Mouse (Mus musculus) MEL (cell line): ENCODE measurements around the gene Dram1. TPM values are rescaled to one million over a fixed set of nuclear protein-coding genes. Genes with fewer than 3 reads are reported as not detected.

Experiments
- DNase-seq: peaks from one replicate; pipeline ENCODE4 v3.0.0; 2011; ENCODE audit warnings: low read depth, low spot score
- H3K27ac ChIP-seq: 2 replicates; pipeline ENCODE4 v1.5.1; 2012; ENCODE audit warnings: low read depth, mild to moderate bottlenecking, control low read depth, low read length, moderate library complexity; ENCODE audit not compliant: control insufficient read depth
- H3K27me3 ChIP-seq, 2 experiments: fragments of 150-350 bp in 1 of 2; sonication (generic) in 1 of 2; 2 replicates each; pipeline ENCODE4 v1.6.1; 2012; ENCODE audit warnings: low read length in 2 of 2, mild to moderate bottlenecking in 2 of 2, improper control_type of control experiment in 1 of 2, moderate library complexity in 1 of 2; ENCODE audit not compliant: insufficient read depth in 2 of 2, control insufficient read depth in 1 of 2
- H3K36me3 ChIP-seq, 2 experiments: 2 replicates each; pipeline ENCODE4 v1.6.1; 2012 to 2014; ENCODE audit warnings: low read length in 2 of 2, improper control_type of control experiment in 1 of 2, inconsistent platforms in 1 of 2, mild to moderate bottlenecking in 1 of 2; ENCODE audit not compliant: insufficient read depth in 2 of 2, control insufficient read depth in 1 of 2
- H3K4me1 ChIP-seq, 2 experiments: fragments of 150-350 bp in 1 of 2; sonication (generic) in 1 of 2; 2 replicates each; pipeline ENCODE4 v1.6.1; 2012; ENCODE audit warnings: low read length in 2 of 2, improper control_type of control experiment in 1 of 2, mild to moderate bottlenecking in 1 of 2; ENCODE audit not compliant: insufficient read depth in 2 of 2, control insufficient read depth in 1 of 2
- H3K4me3 ChIP-seq, 2 experiments: fragments of 150-350 bp in 1 of 2; sonication (generic) in 1 of 2; 2 replicates each; pipeline ENCODE4 v1.5.1; 2012; ENCODE audit warnings: low read depth in 2 of 2, low read length in 2 of 2, mild to moderate bottlenecking in 2 of 2, moderate library complexity in 2 of 2, control low read depth in 1 of 2, improper control_type of control experiment in 1 of 2; ENCODE audit not compliant: control insufficient read depth in 1 of 2, insufficient read depth in 1 of 2
- H3K79me2 ChIP-seq: 2 replicates; pipeline ENCODE4 v1.6.1; 2012; ENCODE audit warnings: mild to moderate bottlenecking, low read length, moderate library complexity; ENCODE audit not compliant: control insufficient read depth, poor library complexity, insufficient read depth
- H3K9ac ChIP-seq: 2 replicates; pipeline ENCODE4 v1.6.1; 2012; ENCODE audit warnings: low read depth, mild to moderate bottlenecking, control low read depth, low read length, moderate library complexity; ENCODE audit not compliant: control insufficient read depth, poor library complexity, severe bottlenecking
- H3K9me3 ChIP-seq: fragments of 150-350 bp; sonication (generic); replicated peaks from 2 replicates; pipeline ENCODE4 v1.6.1; 2012; ENCODE audit warnings: mild to moderate bottlenecking, low read length, improper control_type of control experiment, moderate library complexity; ENCODE audit not compliant: insufficient read depth
- BHLHE40 ChIP-seq: IDR thresholded peaks from 2 replicates; pipeline ENCODE4 v1.6.1; 2012; ENCODE audit warnings: low read depth, mild to moderate bottlenecking, inconsistent platforms, low read length, improper control_type of control experiment, borderline replicate concordance
- CHD1 ChIP-seq: IDR thresholded peaks from 2 replicates; pipeline ENCODE4 v1.6.1; 2012; ENCODE audit warnings: low read depth, mild to moderate bottlenecking, inconsistent platforms, low read length, improper control_type of control experiment
- CHD2 ChIP-seq: IDR thresholded peaks from 2 replicates; pipeline ENCODE4 v1.6.1; 2011; ENCODE audit warnings: low read length, improper control_type of control experiment
- CTCF ChIP-seq, 3 experiments: IDR thresholded peaks in 2 of 3; conservative IDR thresholded peaks in 1 of 3; 2 replicates each; pipeline ENCODE4 v1.5.1; 2011 to 2012; ENCODE audit warnings: low read length in 3 of 3, low read depth in 2 of 3, mild to moderate bottlenecking in 2 of 3, improper control_type of control experiment in 1 of 3, inconsistent platforms in 1 of 3, mixed read lengths in 1 of 3, moderate library complexity in 1 of 3; ENCODE audit not compliant: control insufficient read depth in 1 of 3, insufficient read depth in 1 of 3, poor library complexity in 1 of 3, severe bottlenecking in 1 of 3
- ELF1 ChIP-seq: IDR thresholded peaks from 2 replicates; pipeline ENCODE4 v1.6.1; 2014; ENCODE audit warnings: low read depth, mild to moderate bottlenecking, inconsistent platforms, low read length, improper control_type of control experiment, moderate library complexity
- EP300 ChIP-seq, 2 experiments: IDR thresholded peaks; 2 replicates each; pipeline ENCODE4 v1.6.1; 2011; ENCODE audit warnings: improper control_type of control experiment in 2 of 2, low read length in 2 of 2, low read depth in 1 of 2, mild to moderate bottlenecking in 1 of 2
- GATA1 ChIP-seq: IDR thresholded peaks from 2 replicates; pipeline ENCODE4 v1.6.1; 2011; ENCODE audit warnings: low read depth, low read length, improper control_type of control experiment
- JUND ChIP-seq: IDR thresholded peaks from 2 replicates; pipeline ENCODE4 v1.6.1; 2011; ENCODE audit warnings: low read depth, mild to moderate bottlenecking, improper control_type of control experiment, low read length
- KAT2A ChIP-seq: conservative IDR thresholded peaks from 2 replicates; pipeline ENCODE4 v1.6.1; 2012; ENCODE audit warnings: low read depth, low read length, improper control_type of control experiment, inconsistent platforms
- MAX ChIP-seq: IDR thresholded peaks from 2 replicates; pipeline ENCODE4 v1.6.1; 2011; ENCODE audit warnings: low read length, improper control_type of control experiment
- MAZ ChIP-seq: IDR thresholded peaks from 2 replicates; pipeline ENCODE4 v1.6.1; 2012; ENCODE audit warnings: low read depth, mild to moderate bottlenecking, inconsistent platforms, low read length, improper control_type of control experiment
- MXI1 ChIP-seq: IDR thresholded peaks from 2 replicates; pipeline ENCODE4 v1.6.1; 2011; ENCODE audit warnings: mild to moderate bottlenecking, low read depth, low read length, improper control_type of control experiment
- MYC ChIP-seq: IDR thresholded peaks from 2 replicates; pipeline ENCODE4 v1.6.1; 2011; ENCODE audit warnings: low read depth, mild to moderate bottlenecking, low read length, improper control_type of control experiment, moderate library complexity
- NELFE ChIP-seq: IDR thresholded peaks from 2 replicates; pipeline ENCODE4 v1.6.1; 2011; ENCODE audit warnings: low read depth, low read length, improper control_type of control experiment
- POLR2AphosphoS2 ChIP-seq: IDR thresholded peaks from 2 replicates; pipeline ENCODE4 v1.6.1; 2011; ENCODE audit warnings: low read length, improper control_type of control experiment
- POLR2AphosphoS5 ChIP-seq: IDR thresholded peaks from 2 replicates; pipeline ENCODE4 v1.6.1; 2012; ENCODE audit warnings: low read depth, borderline replicate concordance, mild to moderate bottlenecking, inconsistent platforms, low read length, moderate library complexity, mixed read lengths
- RAD21 ChIP-seq: IDR thresholded peaks from 2 replicates; pipeline ENCODE4 v1.6.1; 2011; ENCODE audit warnings: mild to moderate bottlenecking, low read depth, low read length, improper control_type of control experiment
- SMC3 ChIP-seq: IDR thresholded peaks from 2 replicates; pipeline ENCODE4 v1.6.1; 2011; ENCODE audit warnings: low read depth, low read length, improper control_type of control experiment
- UBTF ChIP-seq: IDR thresholded peaks from 2 replicates; pipeline ENCODE4 v1.6.1; 2012; ENCODE audit warnings: low read depth, mild to moderate bottlenecking, inconsistent platforms, low read length, improper control_type of control experiment, moderate library complexity, borderline replicate concordance; ENCODE audit not compliant: insufficient read depth
- USF1 ChIP-seq: IDR thresholded peaks from 2 replicates; pipeline ENCODE4 v1.6.1; 2014; ENCODE audit warnings: low read depth, mild to moderate bottlenecking, inconsistent platforms, low read length, improper control_type of control experiment, moderate library complexity
- ZC3H11A ChIP-seq: IDR thresholded peaks from 2 replicates; pipeline ENCODE4 v1.6.1; 2012; ENCODE audit warnings: low read depth, mild to moderate bottlenecking, inconsistent platforms, low read length, improper control_type of control experiment
- ZKSCAN1 ChIP-seq: IDR thresholded peaks from 2 replicates; pipeline ENCODE4 v1.6.1; 2012; ENCODE audit warnings: low read depth, mild to moderate bottlenecking, inconsistent platforms, low read length, improper control_type of control experiment, moderate library complexity
- ZMIZ1 ChIP-seq: IDR thresholded peaks from 2 replicates; pipeline ENCODE4 v1.6.1; 2012; ENCODE audit warnings: low read depth, mild to moderate bottlenecking, inconsistent platforms, low read length, improper control_type of control experiment, moderate library complexity
- polyA plus RNA-seq, 2 experiments: library from polyadenylated mRNA; stranded (reverse) in 1 of 2; unstranded in 1 of 2; fragments of >175 nt in 1 of 2; fragments of >200 nt in 1 of 2; gene quantifications; 2 replicates each; pipeline versions ENCODE4 v1.2.1 to v1.2.4; 2012; ENCODE audit warnings: low replicate concordance in 2 of 2, low read depth in 1 of 2; ENCODE audit not compliant: insufficient read length in 2 of 2, insufficient read depth in 1 of 2, missing spikeins in 1 of 2
- total RNA-seq: library from RNA; depleted of rRNA; stranded (reverse); fragments of 300-350 nt; gene quantifications from 2 replicates; pipeline ENCODE4 v1.2.3, GENCODE M21; 2012

Gene Dram1
- total and polyA plus RNA-seq, 3 experiments: 0.17 TPM; not detected in 2

DNA sequence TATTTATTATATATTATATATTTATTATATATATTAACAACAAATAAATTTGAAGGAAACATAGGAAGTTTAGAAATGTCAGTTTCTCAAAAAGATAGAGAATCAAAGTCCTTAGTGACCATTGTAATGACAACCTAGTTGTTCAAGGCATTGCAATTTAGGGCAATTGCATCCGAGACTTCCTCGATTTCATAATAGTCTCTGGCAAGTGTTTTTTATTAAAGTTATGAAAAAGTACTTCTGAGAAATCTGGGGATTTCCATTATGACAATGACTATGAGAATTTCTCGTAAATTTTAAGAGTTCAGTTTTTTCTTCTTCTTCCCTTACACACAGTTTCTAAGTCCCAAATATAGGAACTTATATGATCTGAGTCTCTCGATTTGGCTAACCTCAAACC is 6.4 kb downstream of the Dram1 start:
- H3K4me1 ChIP-seq: peaks cover 0 to 3% of the 10 kb centered on the region in 2 experiments; a peak in 1 of 4 replicates
- H3K9ac ChIP-seq: no peak overlapping the region
- peaks cover 0 to 6% of the 10 kb centered on the region in 2 experiments; a peak in 2 of 4 replicates for H3K36me3 ChIP-seq
- H3K79me2 ChIP-seq: no peaks in the 10 kb centered on the region
- H3K27me3 ChIP-seq: no peaks in the 10 kb centered on the region
- no peak for DNase-seq
- no peaks in the 10 kb centered on the region for H3K9me3 ChIP-seq
- H3K4me3 ChIP-seq: no peak overlapping the region
- H3K27ac ChIP-seq: no peak overlapping the region
- no peak for TF ChIP-seq MYC

- no peak overlapping the region for H3K27ac ChIP-seq
- H3K9me3 ChIP-seq: no peaks in the 10 kb centered on the region
- peak; percentile 60 to 79 (median 67) for TF ChIP-seq CTCF (IDR thresholded peaks at IDR 0.05 in 2 of 3, conservative IDR thresholded peaks at IDR 0.05 in 1 of 3; ENCODE audit: control insufficient read depth in 1 of 3, insufficient read depth in 1 of 3, low read depth in 2 of 3, low read length in 3 of 3, poor library complexity in 1 of 3, severe bottlenecking in 1 of 3)
- no peak for TF ChIP-seq POLR2AphosphoS2
- TF ChIP-seq USF1: no peak
- peak; percentile 31; the same call in 1 of the 2 replicates for TF ChIP-seq SMC3
- TF ChIP-seq RAD21: no peak
- TF ChIP-seq KAT2A: no peak
- TF ChIP-seq ZC3H11A: no peak
- no peaks in the 10 kb centered on the region for H3K79me2 ChIP-seq
- no peaks in the 10 kb centered on the region; a peak in 1 of 4 replicates for H3K4me1 ChIP-seq
- H3K9ac ChIP-seq: no peak overlapping the region
- peaks cover 0 to 2% of the 10 kb centered on the region in 2 experiments; a peak in 2 of 4 replicates for H3K36me3 ChIP-seq
- H3K4me3 ChIP-seq: no peak overlapping the region
- peak; percentile 56 for DNase-seq
- H3K27me3 ChIP-seq: no peaks in the 10 kb centered on the region
Observed at GRCm38 (mm10) chr10:88371793-88372192, 7.1 kb downstream of the Dram1 start.

DNA sequence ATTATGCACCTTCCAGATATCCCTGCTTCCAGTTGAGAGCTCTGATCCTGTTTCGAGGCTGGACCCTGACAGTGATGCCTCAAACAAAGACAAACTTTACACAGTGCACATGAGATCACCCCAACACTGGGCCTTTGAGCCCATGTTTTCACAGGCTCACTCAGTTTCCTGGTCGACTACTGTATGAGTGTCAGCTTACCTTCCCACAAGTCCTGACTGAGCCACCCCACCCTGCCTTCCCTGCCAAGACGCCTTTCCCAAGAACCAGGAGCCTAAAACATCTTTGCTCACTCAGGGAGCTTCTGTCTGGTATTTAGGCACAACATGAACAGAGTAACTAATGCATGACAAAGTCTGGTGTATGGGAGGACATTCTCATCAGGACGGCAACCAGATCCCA is 9.6 kb downstream of the Dram1 start:
- no peaks in the 10 kb centered on the region for H3K9me3 ChIP-seq
- TF ChIP-seq POLR2AphosphoS5 (no peak), CHD2 (no peak), MAX (no peak), ZMIZ1 (no peak), BHLHE40 (no peak), JUND (no peak), ZC3H11A (no peak), MAZ (no peak), EP300 (IDR thresholded peaks at IDR 0.05; ENCODE audit: low read depth in 1 of 2, low read length in 2 of 2) (no peak), CHD1 (no peak), ZKSCAN1 (no peak), MXI1 (no peak), UBTF (no peak), USF1 (no peak), NELFE (no peak), ELF1 (no peak), GATA1 (no peak)
- no peaks in the 10 kb centered on the region for H3K27me3 ChIP-seq
- no peaks in the 10 kb centered on the region for H3K79me2 ChIP-seq
- DNase-seq: no peak
- no peak overlapping the region for H3K9ac ChIP-seq
- H3K36me3 ChIP-seq: no peaks in the 10 kb centered on the region; a peak in 1 of 4 replicates
- no peaks in the 10 kb centered on the region for H3K4me1 ChIP-seq
- no peak overlapping the region for H3K27ac ChIP-seq
- no peak overlapping the region for H3K4me3 ChIP-seq
